Mouse (Mus musculus): ENCODE measurements around the gene Akap7.

DNA sequence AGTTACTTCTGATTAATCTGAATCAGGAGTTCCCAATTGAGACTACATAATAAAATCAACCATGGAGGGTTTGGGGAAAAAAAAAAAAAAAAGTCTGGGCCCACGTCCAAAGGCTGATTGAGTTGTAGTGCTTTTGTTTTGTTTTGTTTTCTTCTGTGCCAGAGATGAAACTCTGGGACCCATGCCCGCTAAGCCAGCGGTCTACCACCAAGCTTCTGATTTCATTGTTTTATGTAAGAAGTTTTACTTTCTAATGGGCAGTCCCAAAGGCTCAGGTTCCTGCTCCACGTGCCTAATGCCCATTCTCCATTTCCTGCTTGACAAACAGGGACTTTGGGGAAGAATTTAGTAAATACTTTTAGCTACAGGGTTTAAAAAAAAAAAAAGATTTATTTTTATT lies 18.0 kb upstream of the Akap7 start:
- TF ChIP-seq CTCF (IDR thresholded peaks at IDR 0.05; ENCODE audit: extremely low read depth, insufficient read depth, insufficient read length, insufficient replicate concordance), result no peak
- TF ChIP-seq POLR2A (IDR thresholded peaks at IDR 0.05; ENCODE audit: low read depth, low read length), result no peak
